Mouse (Mus musculus) kidney, postnatal 0 days (tissue): ENCODE data around the gene Tmem255b. TPM values are rescaled to one million over a fixed set of nuclear protein-coding genes. Genes with fewer than 3 reads are reported as not detected.

ENCODE experiments used
- ATAC-seq: fragments of 200-750 bp; cut with Nextera tagmentation; replicated peaks from 2 replicates; pipeline ENCODE4 v1.8.0; 2017; ENCODE audit warnings: low read depth, moderate number of reproducible peaks, moderate TSS enrichment, moderate library complexity; ENCODE audit not compliant: low FRiP score
- DNase-seq: peaks from one replicate; pipeline ENCODE4 v3.0.0-alpha.2; 2016; ENCODE audit warnings: low spot score
- H3K27ac ChIP-seq: fragments of 300-500 bp; sonication (generic); 2 replicates; pipeline ENCODE4 v1.5.1; 2014; ENCODE audit warnings: mild to moderate bottlenecking
- H3K27me3 ChIP-seq: fragments of 300-500 bp; sonication (generic); 2 replicates; pipeline ENCODE4 v1.6.1; 2014; ENCODE audit warnings: low read length, mixed read lengths; ENCODE audit not compliant: insufficient read depth
- H3K36me3 ChIP-seq: fragments of 300-500 bp; sonication (generic); 2 replicates; pipeline ENCODE4 v1.6.1; 2014; ENCODE audit warnings: low read length, mixed read lengths; ENCODE audit not compliant: insufficient read depth
- H3K4me1 ChIP-seq: fragments of 300-500 bp; sonication (generic); replicated peaks from 2 replicates; pipeline ENCODE4 v1.6.1; 2014; ENCODE audit warnings: antibody characterized with exemption, low read length, mixed read lengths; ENCODE audit not compliant: insufficient read depth
- H3K4me2 ChIP-seq: fragments of 300-500 bp; sonication (generic); 2 replicates; pipeline ENCODE4 v1.6.1; 2014; ENCODE audit warnings: mild to moderate bottlenecking, low read length, moderate library complexity, mixed read lengths
- H3K4me3 ChIP-seq: fragments of 300-500 bp; sonication (generic); replicated peaks from 2 replicates; pipeline ENCODE4 v1.5.1; 2014; ENCODE audit warnings: low read depth, low read length
- H3K9ac ChIP-seq: fragments of 300-500 bp; sonication (generic); 2 replicates; pipeline ENCODE4 v1.6.1; 2014; ENCODE audit warnings: low read depth, low read length
- H3K9me3 ChIP-seq: fragments of 300-500 bp; sonication (generic); replicated peaks from 2 replicates; pipeline ENCODE4 v1.6.1; 2016; ENCODE audit warnings: low read length, inconsistent platforms, mixed read lengths
- CTCF ChIP-seq: IDR thresholded peaks from 2 replicates; pipeline ENCODE4 v1.5.1; 2016; ENCODE audit warnings: antibody characterized with exemption, low read depth, mild to moderate bottlenecking, moderate library complexity
- WGBS: fragments of 180-500 bp; shearing (Covaris S2); extraction: QIAGEN DNeasy Blood & Tissue Kit; methylation state at CpG from one replicate; pipeline ENCODE4 v1.1.7; 2014; 5-methylcytosine and 5-hydroxymethylcytosine counted together
- polyA plus RNA-seq: library from polyadenylated mRNA; unstranded; fragments of >200 nt; fragmentation: Nextera tagmentation; extraction: Ambion mirVana; gene quantifications from 2 replicates; pipeline ENCODE4 v1.2.1, GENCODE M21; 2015

Gene Tmem255b
- polyA plus RNA-seq, 1 experiment from 2014 or later, result 1.1 TPM

GRCm38 (mm10) chr8:13436052-13436451 lies 1.1 kb downstream of the Tmem255b start:
- Histone ChIP-seq H3K4me3 (no peak overlapping the region), H3K36me3 (no peaks in the 10 kb centered on the region), H3K4me2 (peak overlapping the region; percentile 47; the same call in 1 of the 2 replicates), H3K9me3 (no peaks in the 10 kb centered on the region), H3K27me3 (0 out of 2 replicates have a peak, but pooled peaks cover 3% of the 10 kb centered on the region), H3K27ac (no peak overlapping the region), H3K4me1 (0 out of 2 replicates have a peak, but pooled peaks cover 3% of the 10 kb centered on the region), H3K9ac (no peak overlapping the region)
- ATAC-seq (no peak), DNase-seq (no peak)
- no peak for TF ChIP-seq CTCF
- 10% methylated on average over 8 of the region's 8 CpGs for WGBS

- H3K4me2 ChIP-seq, result no peak overlapping the region
- no peak overlapping the region for H3K27ac ChIP-seq
- ATAC-seq (no peak), DNase-seq (no peak)
- no peak for TF ChIP-seq CTCF
- WGBS, result 80% methylated on average over 2 of the region's 2 CpGs
- H3K4me3 ChIP-seq, result no peak overlapping the region
- no peaks in the 10 kb centered on the region for H3K36me3 ChIP-seq
- H3K27me3 ChIP-seq, result 0 out of 2 replicates have a peak, but pooled peaks cover 3% of the 10 kb centered on the region
- no peak overlapping the region for H3K9ac ChIP-seq
- 0 out of 2 replicates have a peak, but pooled peaks cover 3% of the 10 kb centered on the region for H3K4me1 ChIP-seq
- H3K9me3 ChIP-seq, result no peaks in the 10 kb centered on the region
Measured at GRCm38 (mm10) chr8:13437531-13437930, 2.5 kb downstream of the Tmem255b start.

- no peak for DNase-seq
- H3K4me2 ChIP-seq, result no peak overlapping the region
- H3K9ac ChIP-seq, result no peak overlapping the region
- no peak overlapping the region for H3K4me3 ChIP-seq
- no peaks in the 10 kb centered on the region for H3K27me3 ChIP-seq
- WGBS, result 93% methylated on average over 2 of the region's 2 CpGs
- no peak overlapping the region for H3K27ac ChIP-seq
- ATAC-seq, result no peak
- TF ChIP-seq CTCF, result no peak
- H3K36me3 ChIP-seq, result no peaks in the 10 kb centered on the region
- H3K9me3 ChIP-seq, result no peaks in the 10 kb centered on the region
- H3K4me1 ChIP-seq, result no peaks in the 10 kb centered on the region
Measured at GRCm38 (mm10) chr8:13442152-13442551, 7.2 kb downstream of the Tmem255b start.

- ATAC-seq, result no peak
Measured at GRCm38 (mm10) chr8:13446456-13446855, 11.5 kb downstream of the Tmem255b start.

GRCm38 (mm10) chr8:13448145-13448544 lies 13.2 kb downstream of the Tmem255b start:
- H3K4me3 ChIP-seq, result no peak overlapping the region
- ATAC-seq, result no peak
- H3K4me1 ChIP-seq, result no peaks in the 10 kb centered on the region
- H3K9me3 ChIP-seq, result no peaks in the 10 kb centered on the region
- no peak overlapping the region for H3K9ac ChIP-seq
- no peak overlapping the region for H3K27ac ChIP-seq
- WGBS, result 43% methylated on average over 4 of the region's 4 CpGs
- no peak for TF ChIP-seq CTCF
- no peak overlapping the region for H3K4me2 ChIP-seq
- H3K36me3 ChIP-seq, result no peaks in the 10 kb centered on the region
- DNase-seq, result peak; percentile 69
- no peaks in the 10 kb centered on the region for H3K27me3 ChIP-seq

More at GRCm38 (mm10) chr8:13446456-13446855, 11.5 kb downstream of the Tmem255b start:
- Histone ChIP-seq H3K9ac (no peak overlapping the region), H3K4me1 (no peaks in the 10 kb centered on the region), H3K36me3 (no peaks in the 10 kb centered on the region), H3K27ac (no peak overlapping the region), H3K4me3 (no peak overlapping the region), H3K9me3 (no peaks in the 10 kb centered on the region), H3K27me3 (no peaks in the 10 kb centered on the region), H3K4me2 (no peak overlapping the region)
- no peak for TF ChIP-seq CTCF
- DNase-seq, result no peak
- WGBS, result 86% methylated on average over 6 of the region's 6 CpGs

- DNase-seq (no peak), ATAC-seq (no peak)
- H3K27me3 ChIP-seq, result no peaks in the 10 kb centered on the region
- no peak overlapping the region for H3K27ac ChIP-seq
- H3K36me3 ChIP-seq, result no peaks in the 10 kb centered on the region
- no peaks in the 10 kb centered on the region for H3K9me3 ChIP-seq
- no peak overlapping the region for H3K9ac ChIP-seq
- 57% methylated on average over 6 of the region's 6 CpGs for WGBS
- H3K4me1 ChIP-seq, result no peaks in the 10 kb centered on the region
- H3K4me2 ChIP-seq, result no peak overlapping the region
- H3K4me3 ChIP-seq, result no peak overlapping the region
- no peak for TF ChIP-seq CTCF
Measured at GRCm38 (mm10) chr8:13451747-13452277, 16.8 kb downstream of the Tmem255b start.
